Mouse (Mus musculus) liver, adult 2 months (tissue): ENCODE results near the gene Mitf.

Experiments
- CTCF ChIP-seq: fragments of 200-500 bp; IDR thresholded peaks from 2 replicates; pipeline ENCODE4 v1.5.1; 2011; ENCODE audit warnings: low read depth, low read length, control low read depth
- POLR2A ChIP-seq: fragments of 200-500 bp; IDR thresholded peaks from 2 replicates; pipeline ENCODE4 v1.6.1; 2011; ENCODE audit warnings: low read length, control low read depth; ENCODE audit not compliant: insufficient read depth; ENCODE audit errors: extremely low read depth

- TF ChIP-seq CTCF: no peak
- TF ChIP-seq POLR2A: no peak
Measured at GRCm38 (mm10) chr6:97855420-97856170, 48.7 kb downstream of the Mitf start.
